9 mouse cellular contexts compared by ENCODE assay signal in genomic region chr14:101781943-101782510, GRCm38 (mm10). TPM values are rescaled to one million over a fixed set of nuclear protein-coding genes. Genes with fewer than 3 reads are reported as not detected.
DNase-seq lines count a peak whose midpoint lies in the region; ATAC-seq lines count a peak whose summit lies in the region.
"Had no signal": no experiment of that assay in that cellular context is flagged by ENCODE, and none has a peak within 500 bp of the region (broad histone marks: within the 10 kb centered on the region; RNA-seq: fewer than 3 reads in every experiment).

No protein-coding gene starts in this region.

- H3K27me3 ChIP-seq in forebrain, embryonic 13.5 days, result no peaks in the 10 kb centered on the region
- no peaks in the 10 kb centered on the region for H3K27me3 ChIP-seq in forebrain, embryonic 10.5 days (ENCODE audit: poor library complexity, severe bottlenecking)
- H3K27me3 ChIP-seq in forebrain, embryonic 14.5 days (replicated peaks; ENCODE audit: control insufficient read depth, insufficient read depth, low read length), result no peaks in the 10 kb centered on the region
- no peaks in the 10 kb centered on the region for H3K27me3 ChIP-seq in neural tube, embryonic 14.5 days (ENCODE audit: control insufficient read depth, insufficient read depth, low read length)

- H3K4me2 ChIP-seq in forebrain, embryonic 13.5 days, result no peak overlapping the region
- no peak overlapping the region for H3K4me2 ChIP-seq in forebrain, embryonic 14.5 days (ENCODE audit: low read length)
- no peak overlapping the region for H3K4me2 ChIP-seq in neural tube, embryonic 14.5 days (ENCODE audit: low read depth, low read length)

- no peak for DNase-seq in forebrain, embryonic 10.5 days (ENCODE audit: extremely low spot score, low spot score)
- DNase-seq in ovary, postnatal 14 days (ENCODE audit: low spot score), result peak; percentile 43
- no peak for DNase-seq in ovary, postnatal 36 days (ENCODE audit: low spot score)
- DNase-seq in forebrain, embryonic 14.5 days (ENCODE audit: low spot score), result peak; percentile 63
- peak; percentile 68 for DNase-seq in kidney, postnatal 14 days
- no peak for DNase-seq in thymus, postnatal 0 days (ENCODE audit: low spot score)

- ATAC-seq in forebrain, embryonic 13.5 days, result peak; percentile 37
- peak; percentile 44; the same call in 1 of the 2 replicates for ATAC-seq in forebrain, embryonic 14.5 days
- ATAC-seq in neural tube, embryonic 14.5 days (ENCODE audit: low read depth), result peak; percentile 49; the same call in 1 of the 2 replicates

- 41% methylated on average over 3 of the region's 3 CpGs for WGBS in forebrain, embryonic 13.5 days
- WGBS in forebrain, embryonic 10.5 days, result 42% methylated on average over 3 of the region's 3 CpGs
- 29% methylated on average over 3 of the region's 3 CpGs for WGBS in forebrain, embryonic 14.5 days
- 32% methylated on average over 3 of the region's 3 CpGs for WGBS in neural tube, embryonic 14.5 days

- no peak overlapping the region for H3K4me3 ChIP-seq in forebrain, embryonic 13.5 days
- no peak overlapping the region for H3K4me3 ChIP-seq in forebrain, embryonic 10.5 days
- no peak overlapping the region for H3K4me3 ChIP-seq in forebrain, embryonic 14.5 days (ENCODE audit: low read depth, low read length)
- H3K4me3 ChIP-seq in neural tube, embryonic 14.5 days (ENCODE audit: low read depth, low read length), result no peak overlapping the region

- no peak overlapping the region for H3K27ac ChIP-seq in forebrain, embryonic 13.5 days
- H3K27ac ChIP-seq in forebrain, embryonic 10.5 days, result no peak overlapping the region
- no peak overlapping the region for H3K27ac ChIP-seq in forebrain, embryonic 14.5 days (ENCODE audit: low read depth, low read length)
- no peak overlapping the region for H3K27ac ChIP-seq in neural tube, embryonic 14.5 days (ENCODE audit: low read depth, low read length)
- H3K27ac ChIP-seq: macrophage had no signal

- H3K4me1 ChIP-seq in forebrain, embryonic 13.5 days, result peaks cover 3% of the 10 kb centered on the region; the same call in 1 of the 2 replicates
- H3K4me1 ChIP-seq in forebrain, embryonic 10.5 days, result peaks cover 3% of the 10 kb centered on the region
- no peaks in the 10 kb centered on the region for H3K4me1 ChIP-seq in forebrain, embryonic 14.5 days (ENCODE audit: control insufficient read depth, insufficient read depth, low read length)
- no peaks in the 10 kb centered on the region for H3K4me1 ChIP-seq in neural tube, embryonic 14.5 days (ENCODE audit: control insufficient read depth, insufficient read depth, low read length)

- no peaks in the 10 kb centered on the region for H3K9me3 ChIP-seq in forebrain, embryonic 13.5 days (replicated peaks)
- no peaks in the 10 kb centered on the region for H3K9me3 ChIP-seq in forebrain, embryonic 10.5 days
- no peaks in the 10 kb centered on the region for H3K9me3 ChIP-seq in forebrain, embryonic 14.5 days (replicated peaks; ENCODE audit: control insufficient read depth, low read length)
- no peaks in the 10 kb centered on the region for H3K9me3 ChIP-seq in neural tube, embryonic 14.5 days (ENCODE audit: control insufficient read depth, low read length)

- no peak overlapping the region for H3K9ac ChIP-seq in forebrain, embryonic 13.5 days
- no peak overlapping the region for H3K9ac ChIP-seq in forebrain, embryonic 14.5 days (ENCODE audit: low read length)
- no peak overlapping the region for H3K9ac ChIP-seq in neural tube, embryonic 14.5 days (replicated peaks; ENCODE audit: low read depth, low read length)

- no peaks in the 10 kb centered on the region for H3K36me3 ChIP-seq in forebrain, embryonic 13.5 days (ENCODE audit: poor library complexity, severe bottlenecking)
- H3K36me3 ChIP-seq in forebrain, embryonic 10.5 days (replicated peaks), result no peaks in the 10 kb centered on the region
- H3K36me3 ChIP-seq in forebrain, embryonic 14.5 days (ENCODE audit: control insufficient read depth, insufficient read depth, low read length), result no peaks in the 10 kb centered on the region
- H3K36me3 ChIP-seq in neural tube, embryonic 14.5 days (ENCODE audit: control insufficient read depth, insufficient read depth, low read length), result no peaks in the 10 kb centered on the region

RNA-seq across cellular contexts. Expression of gene Lmo7, which starts 52.3 kb away (rescaled TPM):
- 2.1 TPM in 2 replicates for polyA plus RNA-seq in forebrain, embryonic 13.5 days (2015; fragmentation: Nextera tagmentation; extraction: Ambion mirVana)
- 1.7 TPM in 2 replicates for polyA plus RNA-seq in forebrain, embryonic 10.5 days (2016; fragmentation: Nextera tagmentation; extraction: Ambion mirVana)
- 4.4 and 9.6 TPM in 2 replicates for polyA plus RNA-seq in forebrain, embryonic 14.5 days (2014; fragmentation: Nextera tagmentation; extraction: Ambion mirVana)
- 1.0 and 1.7 TPM in 2 replicates for polyA plus RNA-seq in neural tube, embryonic 14.5 days (2014; fragmentation: Nextera tagmentation; extraction: Ambion mirVana)
- 2.6 and 3.2 TPM in 2 replicates for polyA plus RNA-seq in thymus, postnatal 0 days (2015; fragmentation: Nextera tagmentation; extraction: Ambion mirVana)
- polyA plus RNA-seq: macrophage had no signal

RNA-seq across cellular contexts. Expression of gene Gm9922, which starts 52.4 kb away (rescaled TPM):
- not detected in 2 replicates for polyA plus RNA-seq in forebrain, embryonic 13.5 days (2015; fragmentation: Nextera tagmentation; extraction: Ambion mirVana)
- polyA plus RNA-seq in forebrain, embryonic 10.5 days (2016; fragmentation: Nextera tagmentation; extraction: Ambion mirVana), result 0.97 TPM in 1 of 2 replicates, not detected in the other
- polyA plus RNA-seq in forebrain, embryonic 14.5 days (2014; fragmentation: Nextera tagmentation; extraction: Ambion mirVana), result 0.59 TPM in 1 of 2 replicates, not detected in the other
- polyA plus RNA-seq in neural tube, embryonic 14.5 days (2014; fragmentation: Nextera tagmentation; extraction: Ambion mirVana), result not detected in 2 replicates
- 0.68 and 1.6 TPM in 2 replicates for polyA plus RNA-seq in thymus, postnatal 0 days (2015; fragmentation: Nextera tagmentation; extraction: Ambion mirVana)
- polyA plus RNA-seq: macrophage had no signal

Comparison
In these comparisons a context has a peak if more than half of its experiments do, and no peak if none do; other contexts are left out.
1. DNase-seq: peak in ovary, postnatal 14 days (single experiment), forebrain, embryonic 14.5 days (single experiment) and kidney, postnatal 14 days (single experiment); none in forebrain, embryonic 10.5 days (single experiment), ovary, postnatal 36 days (single experiment) and thymus, postnatal 0 days (single experiment).
2. Peak in every context shown above with its lines, with median percentiles within 50 percentile points of each other: ATAC-seq.